Mouse (Mus musculus) erythroblast, embryonic 14.5 days (primary cell): ENCODE results near the gene Zfp444. TPM values are rescaled to one million over a fixed set of nuclear protein-coding genes. Genes with fewer than 3 reads are reported as not detected.

Experiments used
- H3K27me3 ChIP-seq: 2 replicates; pipeline ENCODE4 v1.6.1; 2012; ENCODE audit warnings: inconsistent platforms; ENCODE audit not compliant: control insufficient read depth
- H3K36me3 ChIP-seq: 2 replicates; pipeline ENCODE4 v1.6.1; 2012; ENCODE audit warnings: mild to moderate bottlenecking, inconsistent platforms; ENCODE audit not compliant: control insufficient read depth
- H3K4me1 ChIP-seq: 2 replicates; pipeline ENCODE4 v1.6.1; 2012; ENCODE audit warnings: inconsistent platforms; ENCODE audit not compliant: control insufficient read depth
- H3K4me3 ChIP-seq: replicated peaks from 2 replicates; pipeline ENCODE3; 2012; ENCODE audit warnings: moderate library complexity, mild to moderate bottlenecking, inconsistent platforms
- H3K9me3 ChIP-seq: 2 replicates; pipeline ENCODE4 v1.6.1; 2012; ENCODE audit warnings: low read length, inconsistent platforms, mixed read lengths; ENCODE audit not compliant: control insufficient read depth
- GATA1 ChIP-seq: IDR thresholded peaks from 2 replicates; pipeline ENCODE4 v1.6.1; 2012; ENCODE audit warnings: low read length, inconsistent platforms, mixed read lengths
- TAL1 ChIP-seq: IDR thresholded peaks from 3 replicates; pipeline ENCODE4 v1.6.1; 2012; ENCODE audit warnings: low read length, inconsistent platforms, mixed read lengths
- polyA plus RNA-seq: library from polyadenylated mRNA; stranded (reverse); fragments of >175 nt; gene quantifications from 2 replicates; pipeline ENCODE4 v1.2.3, GENCODE M21; 2012

The Zfp444 gene
- 1.7 and 1.8 TPM in 2 replicates for polyA plus RNA-seq

GRCm38 (mm10) chr7:6172006-6172649 lies at the start of gene Zfp444:
Gene Zfp444, plus strand, starts transcription at chr7:6172226.
- no peaks in the 10 kb centered on the region for H3K27me3 ChIP-seq
- TF ChIP-seq GATA1 (no peak), TAL1 (no peak)
- H3K36me3 ChIP-seq: peaks cover 5% of the 10 kb centered on the region
- H3K4me3 ChIP-seq: peak within 1 kb of the TSS; percentile 82
- no peaks in the 10 kb centered on the region for H3K9me3 ChIP-seq
- H3K4me1 ChIP-seq: peaks cover 45% of the 10 kb centered on the region

- Histone ChIP-seq H3K27me3 (no peaks in the 10 kb centered on the region), H3K4me1 (peaks cover 3% of the 10 kb centered on the region), H3K9me3 (no peaks in the 10 kb centered on the region), H3K36me3 (peaks cover 2% of the 10 kb centered on the region; the same call in 1 of the 2 replicates), H3K4me3 (no peak overlapping the region)
- no peak for TF ChIP-seq TAL1
Measured at GRCm38 (mm10) chr7:6126690-6127448, 45.2 kb upstream of the Zfp444 start.

- Histone ChIP-seq H3K9me3 (peaks cover 7% of the 10 kb centered on the region), H3K27me3 (no peaks in the 10 kb centered on the region), H3K36me3 (peaks cover 25% of the 10 kb centered on the region), H3K4me3 (no peak overlapping the region), H3K4me1 (peaks cover 3% of the 10 kb centered on the region)
- TF ChIP-seq GATA1 (no peak), TAL1 (no peak)
Measured at GRCm38 (mm10) chr7:6130346-6130745, 41.7 kb upstream of the Zfp444 start.

GRCm38 (mm10) chr7:6132646-6133045 lies 39.4 kb upstream of the Zfp444 start:
- H3K4me3 ChIP-seq: no peak overlapping the region
- H3K4me1 ChIP-seq: peaks cover 3% of the 10 kb centered on the region
- H3K9me3 ChIP-seq: peaks cover 7% of the 10 kb centered on the region
- H3K27me3 ChIP-seq: no peaks in the 10 kb centered on the region
- TF ChIP-seq GATA1: no peak
- TF ChIP-seq TAL1: no peak
- peaks cover 28% of the 10 kb centered on the region for H3K36me3 ChIP-seq

GRCm38 (mm10) chr7:6136497-6136896 lies 35.5 kb upstream of the Zfp444 start:
- peaks cover 7% of the 10 kb centered on the region for H3K9me3 ChIP-seq
- no peak overlapping the region for H3K4me3 ChIP-seq
- H3K4me1 ChIP-seq: no peaks in the 10 kb centered on the region
- TF ChIP-seq TAL1: no peak
- TF ChIP-seq GATA1: no peak
- H3K27me3 ChIP-seq: no peaks in the 10 kb centered on the region
- peaks cover 45% of the 10 kb centered on the region for H3K36me3 ChIP-seq

GRCm38 (mm10) chr7:6139295-6139694 lies 32.7 kb upstream of the Zfp444 start:
- peaks cover 2% of the 10 kb centered on the region; the same call in 1 of the 2 replicates for H3K4me1 ChIP-seq
- H3K36me3 ChIP-seq: peaks cover 33% of the 10 kb centered on the region
- no peaks in the 10 kb centered on the region for H3K27me3 ChIP-seq
- no peak overlapping the region for H3K4me3 ChIP-seq
- TF ChIP-seq GATA1 (no peak), TAL1 (no peak)
- no peaks in the 10 kb centered on the region for H3K9me3 ChIP-seq

- H3K9me3 ChIP-seq: no peaks in the 10 kb centered on the region
- TF ChIP-seq GATA1 (no peak), TAL1 (no peak)
- peaks cover 37% of the 10 kb centered on the region for H3K4me1 ChIP-seq
- no peaks in the 10 kb centered on the region for H3K27me3 ChIP-seq
- peaks cover 27% of the 10 kb centered on the region for H3K36me3 ChIP-seq
- H3K4me3 ChIP-seq: no peak overlapping the region
Measured at GRCm38 (mm10) chr7:6143991-6144531, 28.0 kb upstream of the Zfp444 start.

GRCm38 (mm10) chr7:6145423-6146188 lies 26.4 kb upstream of the Zfp444 start:
- Histone ChIP-seq H3K9me3 (no peaks in the 10 kb centered on the region), H3K36me3 (peaks cover 16% of the 10 kb centered on the region), H3K27me3 (no peaks in the 10 kb centered on the region), H3K4me1 (peaks cover 40% of the 10 kb centered on the region), H3K4me3 (no peak overlapping the region)
- TF ChIP-seq GATA1 (no peak), TAL1 (no peak)
